Mouse (Mus musculus) liver, adult 2 months (tissue): ENCODE measurements around the gene Ren1. TPM values are rescaled to one million over a fixed set of nuclear protein-coding genes. Genes with fewer than 3 reads are reported as not detected.

ENCODE experiments used
- DNase-seq: peaks from one replicate; pipeline ENCODE4 v3.0.0-alpha.2; 2011; ENCODE audit warnings: low read depth, low spot score; ENCODE audit errors: extremely low read depth
- H3K27ac ChIP-seq: fragments of 200-500 bp; replicated peaks from 2 replicates; pipeline ENCODE4 v1.5.1; 2012; ENCODE audit warnings: low read depth, mild to moderate bottlenecking, control low read depth, inconsistent platforms, low read length; ENCODE audit not compliant: insufficient read depth
- H3K27me3 ChIP-seq: fragments of 200-500 bp; 2 replicates; pipeline ENCODE4 v1.6.1; 2012; ENCODE audit warnings: mild to moderate bottlenecking, moderate library complexity, low read length, inconsistent platforms; ENCODE audit not compliant: control insufficient read depth, insufficient read depth
- H3K36me3 ChIP-seq: fragments of 200-500 bp; 2 replicates; pipeline ENCODE4 v1.6.1; 2012; ENCODE audit warnings: low read length, inconsistent platforms; ENCODE audit not compliant: control insufficient read depth, insufficient read depth
- H3K4me1 ChIP-seq: fragments of 200-500 bp; 2 replicates; pipeline ENCODE4 v1.6.1; 2011; ENCODE audit warnings: low read length; ENCODE audit not compliant: control insufficient read depth, insufficient read depth
- H3K4me3 ChIP-seq: fragments of 200-500 bp; 2 replicates; pipeline ENCODE4 v1.5.1; 2011; ENCODE audit warnings: low read depth, mild to moderate bottlenecking, control low read depth, low read length, moderate library complexity; ENCODE audit not compliant: insufficient read depth
- H3K79me2 ChIP-seq: fragments of 200-500 bp; 2 replicates; pipeline ENCODE4 v1.6.1; 2012; ENCODE audit warnings: inconsistent platforms, mild to moderate bottlenecking, low read length, moderate library complexity; ENCODE audit not compliant: control insufficient read depth, insufficient read depth
- H3K9ac ChIP-seq: fragments of 200-500 bp; 2 replicates; pipeline ENCODE4 v1.6.1; 2012; ENCODE audit warnings: low read depth, mild to moderate bottlenecking, control low read depth, inconsistent platforms, low read length
- CTCF ChIP-seq: fragments of 200-500 bp; IDR thresholded peaks from 2 replicates; pipeline ENCODE4 v1.5.1; 2011; ENCODE audit warnings: low read depth, low read length, control low read depth
- POLR2A ChIP-seq: fragments of 200-500 bp; IDR thresholded peaks from 2 replicates; pipeline ENCODE4 v1.6.1; 2011; ENCODE audit warnings: low read length, control low read depth; ENCODE audit not compliant: insufficient read depth; ENCODE audit errors: extremely low read depth
- WGBS: fragments of 180-500 bp; shearing (Covaris S2); methylation state at CpG from one replicate; pipeline ENCODE4 v1.1.7; 2018; 5-methylcytosine and 5-hydroxymethylcytosine counted together
- polyA plus RNA-seq: library from polyadenylated mRNA; depleted of rRNA; stranded (reverse); fragments of >200 nt; gene quantifications from 2 replicates; pipeline ENCODE4 v1.2.3, GENCODE M21; 2012
- total RNA-seq: library from RNA; depleted of rRNA; stranded (reverse); fragments of >200 nt; gene quantifications from 2 replicates; pipeline ENCODE4 v1.2.3, GENCODE M21; 2014

Ren1 gene
- total and polyA plus RNA-seq, 2 experiments = 0.18 TPM; not detected in 1

- Histone ChIP-seq H3K4me1 (no peaks in the 10 kb centered on the region), H3K9ac (no peak overlapping the region), H3K27ac (no peak overlapping the region), H3K27me3 (no peaks in the 10 kb centered on the region), H3K36me3 (no peaks in the 10 kb centered on the region), H3K4me3 (no peak overlapping the region), H3K79me2 (no peaks in the 10 kb centered on the region)
- no peak for DNase-seq
- WGBS = 82% methylated on average over 11 of the region's 11 CpGs
- TF ChIP-seq CTCF (no peak), POLR2A (no peak)
Observed at GRCm38 (mm10) chr1:133386209-133386608, 35.9 kb downstream of the Ren1 start.

DNA sequence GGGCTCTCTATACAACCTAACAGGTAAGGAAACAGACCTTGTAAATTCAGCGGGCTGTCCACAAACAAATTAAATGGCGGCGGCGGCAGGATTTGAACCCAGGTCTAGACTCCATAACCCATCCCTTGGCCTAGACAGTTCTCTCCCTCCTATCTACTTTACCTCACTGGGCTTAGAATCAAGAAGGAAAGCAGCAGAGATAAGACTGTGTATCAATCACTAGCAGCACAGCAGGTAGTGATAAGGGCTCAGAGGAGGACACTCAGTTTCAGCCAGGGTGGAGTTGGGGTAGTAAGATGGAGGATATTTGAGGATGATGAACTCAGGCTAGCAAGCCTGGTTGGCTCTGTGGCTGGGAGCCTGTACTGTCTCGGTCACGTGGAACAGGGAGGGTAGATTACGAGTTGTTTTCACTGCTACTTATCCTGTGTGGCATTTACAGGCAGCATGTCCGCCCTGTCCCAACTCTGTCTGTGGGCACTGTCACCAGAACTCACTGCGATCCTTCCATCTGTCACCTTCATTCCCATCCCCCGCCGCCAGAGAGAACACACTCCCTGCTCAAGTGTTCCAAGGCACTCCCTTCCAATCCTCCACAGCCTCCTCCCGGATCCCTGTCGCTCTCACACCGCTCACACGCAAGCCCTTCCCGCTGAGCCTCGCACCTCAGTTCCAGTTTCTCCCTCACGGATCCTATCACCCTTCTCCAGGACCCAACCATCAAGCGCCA is 37.4 kb downstream of the Ren1 start:
- DNase-seq = no peak
- H3K79me2 ChIP-seq = no peaks in the 10 kb centered on the region
- H3K27ac ChIP-seq = no peak overlapping the region
- H3K4me3 ChIP-seq = no peak overlapping the region
- H3K27me3 ChIP-seq = no peaks in the 10 kb centered on the region
- TF ChIP-seq POLR2A = no peak
- no peak for TF ChIP-seq CTCF
- H3K4me1 ChIP-seq = no peaks in the 10 kb centered on the region
- peaks cover 2% of the 10 kb centered on the region; the same call in 1 of the 2 replicates for H3K36me3 ChIP-seq
- no peak overlapping the region for H3K9ac ChIP-seq
- WGBS = 86% methylated on average over 19 of the region's 19 CpGs

DNA sequence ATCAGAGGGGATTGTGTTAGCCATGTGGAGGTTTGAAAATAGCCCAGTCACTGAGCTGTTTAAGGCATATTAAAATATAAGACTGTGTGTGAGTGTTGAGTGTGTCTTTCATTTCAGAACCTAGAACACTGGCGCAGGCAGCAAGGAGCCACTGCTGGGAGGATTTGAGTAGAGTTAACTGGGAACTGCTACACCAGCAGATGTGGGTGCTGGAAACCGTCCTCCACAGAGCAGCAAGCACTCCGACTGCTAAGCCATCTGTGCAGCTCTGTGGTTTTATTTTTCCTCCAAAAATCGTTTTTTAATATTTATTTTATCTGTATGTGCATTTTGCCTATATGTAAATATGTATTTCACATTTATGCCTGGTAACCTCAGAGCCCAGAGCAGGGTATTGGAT is 44.4 kb downstream of the Ren1 start:
- TF ChIP-seq POLR2A (no peak), CTCF (no peak)
- peaks cover 2% of the 10 kb centered on the region; the same call in 1 of the 2 replicates for H3K36me3 ChIP-seq
- H3K27ac ChIP-seq = no peak overlapping the region
- H3K9ac ChIP-seq = no peak overlapping the region
- H3K4me3 ChIP-seq = no peak overlapping the region
- no peaks in the 10 kb centered on the region for H3K4me1 ChIP-seq
- no peak for DNase-seq
- H3K79me2 ChIP-seq = peaks cover 5% of the 10 kb centered on the region; the same call in 1 of the 2 replicates
- H3K27me3 ChIP-seq = no peaks in the 10 kb centered on the region
- 74% methylated on average over 4 of the region's 4 CpGs for WGBS

DNA sequence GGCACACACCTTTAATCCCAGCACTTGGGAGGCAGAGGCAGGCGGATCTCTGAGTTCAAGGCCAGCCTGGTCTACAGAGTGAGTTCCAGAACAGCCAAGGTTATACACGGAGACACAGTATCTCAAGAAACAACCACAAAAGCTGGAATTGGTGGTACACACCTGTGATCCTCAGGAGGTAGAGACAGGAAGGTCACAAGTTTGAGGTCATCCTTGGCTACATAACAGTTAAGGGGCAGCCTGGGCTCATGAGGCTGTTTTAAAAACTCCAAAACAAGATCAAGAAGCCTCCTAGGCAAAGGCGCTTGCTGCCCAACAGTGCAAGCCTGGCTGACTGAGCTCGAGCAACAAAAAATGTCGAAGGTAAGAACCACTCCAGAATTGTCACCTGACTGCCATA is 46.4 kb downstream of the Ren1 start:
- TF ChIP-seq POLR2A (no peak), CTCF (no peak)

DNA sequence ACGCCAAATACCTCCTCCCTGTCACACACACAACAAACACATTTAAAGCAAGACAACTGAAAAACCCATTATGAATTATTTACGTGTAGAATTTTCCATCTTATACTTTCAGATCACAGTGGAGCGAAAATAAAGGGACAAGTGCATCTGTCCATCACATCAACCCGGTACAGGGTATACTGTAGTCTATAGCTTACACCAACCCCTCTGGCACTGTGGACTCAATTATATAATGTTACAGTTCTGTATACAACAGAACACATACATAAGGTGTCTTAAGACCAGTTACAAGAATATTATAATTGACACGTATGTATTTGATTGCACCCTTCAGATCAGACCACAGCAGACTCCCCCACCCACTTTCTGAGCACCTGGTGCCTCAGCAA is 46.8 kb downstream of the Ren1 start:
- no peak overlapping the region for H3K4me3 ChIP-seq
- TF ChIP-seq POLR2A (no peak), CTCF (no peak)
- no peaks in the 10 kb centered on the region for H3K27me3 ChIP-seq
- no peaks in the 10 kb centered on the region for H3K4me1 ChIP-seq
- peaks cover 2% of the 10 kb centered on the region; the same call in 1 of the 2 replicates for H3K36me3 ChIP-seq
- no peak for DNase-seq
- H3K27ac ChIP-seq = no peak overlapping the region
- 94% methylated on average over 5 of the region's 5 CpGs for WGBS
- peaks cover 10% of the 10 kb centered on the region; the same call in 1 of the 2 replicates for H3K79me2 ChIP-seq
- H3K9ac ChIP-seq = no peak overlapping the region

More for the DNA sequence above, 46.4 kb downstream of the Ren1 start:
- no peak overlapping the region for H3K27ac ChIP-seq
- H3K4me1 ChIP-seq = no peaks in the 10 kb centered on the region
- H3K27me3 ChIP-seq = no peaks in the 10 kb centered on the region
- WGBS = 92% methylated on average over 5 of the region's 5 CpGs
- DNase-seq = no peak
- no peak overlapping the region for H3K4me3 ChIP-seq
- peaks cover 10% of the 10 kb centered on the region; the same call in 1 of the 2 replicates for H3K79me2 ChIP-seq
- H3K9ac ChIP-seq = no peak overlapping the region
- peaks cover 2% of the 10 kb centered on the region; the same call in 1 of the 2 replicates for H3K36me3 ChIP-seq
